8 mouse cellular contexts compared by ENCODE assay signal in the genomic region with DNA sequence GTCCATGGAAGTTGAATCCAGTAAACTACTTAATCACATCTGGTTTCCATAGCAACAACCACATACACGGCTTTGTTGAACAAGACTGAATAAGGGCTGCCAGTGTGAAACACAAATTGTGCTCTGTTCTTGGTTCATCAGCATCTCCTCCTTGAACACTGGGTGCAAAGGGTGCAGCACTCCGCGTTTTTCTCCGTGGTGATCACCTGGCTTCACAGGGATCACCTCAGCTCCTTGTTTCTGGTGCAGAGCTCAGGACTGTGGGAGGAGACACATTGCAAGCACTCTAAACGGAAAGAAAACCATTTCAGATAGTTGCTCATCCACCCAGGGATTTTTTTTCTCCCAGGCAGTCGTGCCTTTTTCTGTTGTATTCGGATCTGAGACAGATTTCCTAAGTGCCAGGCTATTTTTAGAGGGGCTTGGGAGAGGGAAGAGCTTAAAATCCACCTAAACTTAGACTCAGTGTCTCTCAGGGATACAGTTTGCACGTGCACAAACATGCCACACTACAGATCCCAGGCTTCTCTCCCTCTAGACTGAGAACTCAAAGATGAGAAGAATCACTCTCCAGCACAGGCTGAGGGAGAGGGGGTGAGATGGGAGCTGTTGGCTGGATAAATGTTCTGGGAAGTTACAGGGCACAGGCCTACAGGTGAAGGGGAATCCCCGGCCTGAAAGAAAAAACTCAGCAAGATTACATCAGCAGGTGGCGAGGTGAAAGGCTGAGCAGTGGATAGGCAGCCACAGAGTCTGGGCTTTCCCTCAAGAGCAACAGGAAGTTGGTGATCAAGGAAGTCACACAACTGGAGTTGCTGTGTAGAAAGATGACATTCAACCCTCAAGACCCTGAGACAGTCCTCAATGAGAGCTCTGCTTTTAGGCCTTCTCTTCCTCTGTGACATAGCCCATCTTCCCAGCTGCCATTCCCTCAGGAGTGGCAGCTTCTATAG. TPM values are rescaled to one million over a fixed set of nuclear protein-coding genes. Genes with fewer than 3 reads are reported as not detected.
A peak's percentile ranks its signal among the peaks of the same experiment; 100 is the strongest.
DNase-seq lines count a peak whose midpoint lies in the region; ATAC-seq and TF ChIP-seq lines count a peak whose summit lies in the region.

No protein-coding gene starts in this region.

- H3K27me3 ChIP-seq in C2C12 (ENCODE audit: control insufficient read depth, insufficient read depth, insufficient read length), result no peaks in the 10 kb centered on the region
- H3K27me3 ChIP-seq in embryonic facial prominence, embryonic 12.5 days, result no peaks in the 10 kb centered on the region
- H3K27me3 ChIP-seq in lung, embryonic 15.5 days, result no peaks in the 10 kb centered on the region

- intact Hi-C loops in heart, postnatal 36 days (cut with DNase I), result no loop called here

- H3K36me3 ChIP-seq in C2C12 (ENCODE audit: control insufficient read depth, insufficient read depth), result no peaks in the 10 kb centered on the region
- H3K36me3 ChIP-seq in embryonic facial prominence, embryonic 12.5 days, result no peaks in the 10 kb centered on the region
- no peaks in the 10 kb centered on the region for H3K36me3 ChIP-seq in lung, embryonic 15.5 days

- H3K4me2 ChIP-seq in embryonic facial prominence, embryonic 12.5 days (replicated peaks), result 0 out of 2 replicates have a peak overlapping the region, but pooled peaks have one; percentile 9
- no peak overlapping the region for H3K4me2 ChIP-seq in lung, embryonic 15.5 days

- 49% methylated on average over 10 of the region's 10 CpGs for WGBS in embryonic facial prominence, embryonic 12.5 days
- 37% methylated on average over 10 of the region's 10 CpGs for WGBS in lung, embryonic 15.5 days

- 0 out of 2 replicates have a peak, but pooled peaks cover 4% of the 10 kb centered on the region for H3K4me1 ChIP-seq in embryonic facial prominence, embryonic 12.5 days
- H3K4me1 ChIP-seq in lung, embryonic 15.5 days, result no peaks in the 10 kb centered on the region

- peak overlapping the region; percentile 1; the same call in 1 of the 2 replicates for H3K27ac ChIP-seq in embryonic facial prominence, embryonic 12.5 days
- no peak overlapping the region for H3K27ac ChIP-seq in lung, embryonic 15.5 days

- no peak for TF ChIP-seq CTCF in C2C12 (IDR thresholded peaks at IDR 0.05; ENCODE audit: control insufficient read depth, insufficient read depth, insufficient read length)

- 0 out of 2 replicates have a peak overlapping the region, but pooled peaks have one; percentile 5 for H3K9ac ChIP-seq in embryonic facial prominence, embryonic 12.5 days
- no peak overlapping the region for H3K9ac ChIP-seq in lung, embryonic 15.5 days

- peak; percentile 91 for DNase-seq in 3T3-L1 (ENCODE audit: low read depth, low spot score)
- DNase-seq in heart, postnatal 36 days, result peak; percentile 29 to 49
- peak; percentile 67 to 84 for DNase-seq in right cerebral cortex, postnatal 36 days (ENCODE audit: low spot score in 2 of 2)
- no peak for DNase-seq in adrenal gland, adult 8-10 months
- no peak for DNase-seq in ovary, postnatal 36 days (ENCODE audit: low spot score)

- no peaks in the 10 kb centered on the region for H3K79me3 ChIP-seq in C2C12 (ENCODE audit: low read depth)

- no peak overlapping the region for H3K4me3 ChIP-seq in C2C12 (ENCODE audit: insufficient read depth, poor library complexity, severe bottlenecking)
- no peak overlapping the region for H3K4me3 ChIP-seq in embryonic facial prominence, embryonic 12.5 days
- H3K4me3 ChIP-seq in lung, embryonic 15.5 days, result no peak overlapping the region

- ATAC-seq in embryonic facial prominence, embryonic 12.5 days (ENCODE audit: insufficient number of reproducible peaks, insufficient read depth, low FRiP score, low TSS enrichment), result no peak
- 0 out of 2 replicates have a peak, but pooled peaks have one; percentile 19 for ATAC-seq in lung, embryonic 15.5 days (ENCODE audit: borderline replicate concordance, extremely low read depth, low FRiP score, low TSS enrichment)

- no peak overlapping the region for H3ac ChIP-seq in C2C12 (ENCODE audit: control insufficient read depth, insufficient read length, low read depth)

- no peaks in the 10 kb centered on the region for H3K79me2 ChIP-seq in C2C12 (ENCODE audit: control insufficient read depth, insufficient read depth)

- no peaks in the 10 kb centered on the region for H3K9me3 ChIP-seq in embryonic facial prominence, embryonic 12.5 days
- H3K9me3 ChIP-seq in lung, embryonic 15.5 days, result no peaks in the 10 kb centered on the region

TF ChIP-seq in C2C12, 6 proteins besides CTCF, POLR2A, EP300 and RAD21:
- TF ChIP-seq MYOD1 (IDR thresholded peaks at IDR 0.05; ENCODE audit: control insufficient read depth, insufficient read length, low read depth), result peak; percentile 41
- no peak for TF ChIP-seq USF1 (IDR thresholded peaks at IDR 0.05; ENCODE audit: low read depth)
TF ChIP-seq in C2C12: peak in this region for 1.

RNA-seq across cellular contexts. Expression of a gene that starts 19.9 kb away (rescaled TPM):
- polyA plus RNA-seq in C2C12 (2012; fragmentation: generic; extraction: Trizol), result 2.4 TPM
- 59.8 and 61.8 TPM in 2 replicates for polyA plus RNA-seq in embryonic facial prominence, embryonic 12.5 days (2016; fragmentation: Nextera tagmentation; extraction: Ambion mirVana)
- total RNA-seq in heart, postnatal 36 days (2021), result 100 to 1,000 TPM; 251 to 323 TPM
- 29.9 and 30.1 TPM in 2 replicates for polyA plus RNA-seq in lung, embryonic 15.5 days (2015; fragmentation: Nextera tagmentation; extraction: Ambion mirVana)
- total RNA-seq in adrenal gland, adult 8-10 months (2022), result 10 to 100 TPM; 19.5 to 61.3 (median 25.4) TPM

Comparison
In these comparisons a context has a peak if more than half of its experiments do, and no peak if none do; other contexts are left out.
1. DNase-seq: peak in 3T3-L1 (single experiment), heart, postnatal 36 days (2 of 2) and right cerebral cortex, postnatal 36 days (2 of 2); none in adrenal gland, adult 8-10 months (single experiment) and ovary, postnatal 36 days (single experiment).